Mouse (Mus musculus): Measurements from ENCODE around the gene Erich3. TPM values are rescaled to one million over a fixed set of nuclear protein-coding genes. Genes with fewer than 3 reads are reported as not detected.

The Erich3 gene
- total and polyA plus RNA-seq, 3 experiments: not detected

- H3K27me3 ChIP-seq (ENCODE audit: control insufficient read depth in 1 of 2, insufficient read depth in 2 of 2, low read length in 2 of 2): no peaks in the 10 kb centered on the region
- no peak overlapping the region for H3K27ac ChIP-seq (ENCODE audit: control insufficient read depth, low read depth, low read length)
- H3K36me3 ChIP-seq (ENCODE audit: control insufficient read depth in 1 of 2, insufficient read depth in 2 of 2, low read length in 2 of 2): no peaks in the 10 kb centered on the region
- no peak overlapping the region for H3K9ac ChIP-seq (ENCODE audit: control insufficient read depth, low read depth, low read length, poor library complexity, severe bottlenecking)
- H3K4me3 ChIP-seq (ENCODE audit: control insufficient read depth in 1 of 2, insufficient read depth in 1 of 2, low read depth in 2 of 2, low read length in 2 of 2): no peak overlapping the region
- H3K9me3 ChIP-seq (replicated peaks; ENCODE audit: insufficient read depth, low read length): no peaks in the 10 kb centered on the region
- TF ChIP-seq USF2 (IDR thresholded peaks at IDR 0.05; ENCODE audit: borderline replicate concordance in 1 of 2, insufficient read depth in 1 of 2, low read depth in 1 of 2, low read length in 2 of 2) (no peak), EP300 (IDR thresholded peaks at IDR 0.05; ENCODE audit: low read depth in 1 of 2, low read length in 2 of 2) (no peak), ZC3H11A (IDR thresholded peaks at IDR 0.05; ENCODE audit: low read depth, low read length) (no peak), RCOR1 (IDR thresholded peaks at IDR 0.05; ENCODE audit: low read depth, low read length) (no peak), MAZ (IDR thresholded peaks at IDR 0.05; ENCODE audit: low read depth, low read length) (no peak), MYC (IDR thresholded peaks at IDR 0.05; ENCODE audit: low read depth, low read length) (no peak)
- no peak for DNase-seq (ENCODE audit: low read depth, low spot score)
- no peaks in the 10 kb centered on the region for H3K4me1 ChIP-seq (ENCODE audit: control insufficient read depth in 1 of 2, insufficient read depth in 2 of 2, low read length in 2 of 2)
- no peaks in the 10 kb centered on the region for H3K79me2 ChIP-seq (ENCODE audit: control insufficient read depth, insufficient read depth, low read length, poor library complexity)
These were observed 122.7 kb downstream of the Erich3 start for GRCm38 (mm10) chr3:154786354-154786753.

DNA sequence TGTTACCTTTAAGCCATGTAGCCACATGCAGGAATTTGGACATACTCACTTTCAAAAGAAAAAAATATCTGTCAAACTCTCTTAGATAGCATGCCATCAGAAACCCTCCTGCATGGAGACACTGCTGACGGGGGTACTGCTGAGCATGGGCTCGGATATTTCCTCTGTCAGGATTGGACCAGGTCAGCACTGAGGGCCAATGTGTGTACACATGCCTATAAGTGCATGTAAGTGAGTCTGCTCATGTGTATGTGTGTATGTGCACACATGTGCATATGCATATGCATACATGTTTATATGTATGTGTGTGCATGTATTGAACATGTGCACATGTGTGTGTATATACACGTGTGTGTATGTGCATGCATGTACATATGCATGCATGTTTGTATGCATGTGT, 124.0 kb downstream of the Erich3 start:
- H3K27me3 ChIP-seq (ENCODE audit: control insufficient read depth in 1 of 2, insufficient read depth in 2 of 2, low read length in 2 of 2): no peaks in the 10 kb centered on the region
- H3K27ac ChIP-seq (ENCODE audit: control insufficient read depth, low read depth, low read length): no peak overlapping the region
- no peaks in the 10 kb centered on the region for H3K9me3 ChIP-seq (replicated peaks; ENCODE audit: insufficient read depth, low read length)
- no peak overlapping the region for H3K9ac ChIP-seq (ENCODE audit: control insufficient read depth, low read depth, low read length, poor library complexity, severe bottlenecking)
- no peaks in the 10 kb centered on the region for H3K4me1 ChIP-seq (ENCODE audit: control insufficient read depth in 1 of 2, insufficient read depth in 2 of 2, low read length in 2 of 2)
- H3K36me3 ChIP-seq (ENCODE audit: control insufficient read depth in 1 of 2, insufficient read depth in 2 of 2, low read length in 2 of 2): no peaks in the 10 kb centered on the region
- no peaks in the 10 kb centered on the region for H3K79me2 ChIP-seq (ENCODE audit: control insufficient read depth, insufficient read depth, low read length, poor library complexity)
- TF ChIP-seq ZC3H11A (IDR thresholded peaks at IDR 0.05; ENCODE audit: low read depth, low read length): no peak
- no peak for TF ChIP-seq TCF12 (IDR thresholded peaks at IDR 0.05; ENCODE audit: low read depth, low read length)
- TF ChIP-seq CTCF (IDR thresholded peaks at IDR 0.05 in 2 of 3, conservative IDR thresholded peaks at IDR 0.05 in 1 of 3; ENCODE audit: control insufficient read depth in 1 of 3, insufficient read depth in 1 of 3, low read depth in 2 of 3, low read length in 3 of 3, poor library complexity in 1 of 3, severe bottlenecking in 1 of 3): no peak
- TF ChIP-seq SIN3A (IDR thresholded peaks at IDR 0.05; ENCODE audit: low read length): no peak
- TF ChIP-seq GATA1 (IDR thresholded peaks at IDR 0.05; ENCODE audit: low read depth, low read length): no peak
- TF ChIP-seq ZKSCAN1 (IDR thresholded peaks at IDR 0.05; ENCODE audit: low read depth, low read length): no peak
- no peak for TF ChIP-seq ZMIZ1 (IDR thresholded peaks at IDR 0.05; ENCODE audit: low read depth, low read length)
- no peak for TF ChIP-seq ETS1 (IDR thresholded peaks at IDR 0.05; ENCODE audit: low read depth, low read length)
- TF ChIP-seq MAZ (IDR thresholded peaks at IDR 0.05; ENCODE audit: low read depth, low read length): no peak
- TF ChIP-seq RCOR1 (IDR thresholded peaks at IDR 0.05; ENCODE audit: low read depth, low read length): no peak
- no peak for TF ChIP-seq UBTF (IDR thresholded peaks at IDR 0.05; ENCODE audit: borderline replicate concordance, insufficient read depth, low read depth, low read length)
- no peak for TF ChIP-seq TAL1 (IDR thresholded peaks at IDR 0.05; ENCODE audit: low read length)
- no peak for TF ChIP-seq NRF1 (IDR thresholded peaks at IDR 0.05; ENCODE audit: insufficient read depth, low read depth, low read length, poor library complexity, severe bottlenecking)
- TF ChIP-seq MAFK (IDR thresholded peaks at IDR 0.05; ENCODE audit: borderline replicate concordance, low read depth, low read length): no peak
- TF ChIP-seq RAD21 (IDR thresholded peaks at IDR 0.05; ENCODE audit: low read depth, low read length): no peak
- no peak for TF ChIP-seq USF2 (IDR thresholded peaks at IDR 0.05; ENCODE audit: borderline replicate concordance in 1 of 2, insufficient read depth in 1 of 2, low read depth in 1 of 2, low read length in 2 of 2)
- no peak for TF ChIP-seq MYB (IDR thresholded peaks at IDR 0.05; ENCODE audit: low read depth, low read length)
- no peak for TF ChIP-seq USF1 (IDR thresholded peaks at IDR 0.05; ENCODE audit: low read depth, low read length)
- TF ChIP-seq POLR2AphosphoS2 (IDR thresholded peaks at IDR 0.05; ENCODE audit: low read length): no peak
- no peak for TF ChIP-seq CHD1 (IDR thresholded peaks at IDR 0.05; ENCODE audit: low read depth, low read length)
- no peak overlapping the region for H3K4me3 ChIP-seq (ENCODE audit: control insufficient read depth in 1 of 2, insufficient read depth in 1 of 2, low read depth in 2 of 2, low read length in 2 of 2)
- DNase-seq (ENCODE audit: low read depth, low spot score): no peak

All from MEL (cell line).